ENCODE assay signal across 17 mouse cellular contexts in the genomic region with DNA sequence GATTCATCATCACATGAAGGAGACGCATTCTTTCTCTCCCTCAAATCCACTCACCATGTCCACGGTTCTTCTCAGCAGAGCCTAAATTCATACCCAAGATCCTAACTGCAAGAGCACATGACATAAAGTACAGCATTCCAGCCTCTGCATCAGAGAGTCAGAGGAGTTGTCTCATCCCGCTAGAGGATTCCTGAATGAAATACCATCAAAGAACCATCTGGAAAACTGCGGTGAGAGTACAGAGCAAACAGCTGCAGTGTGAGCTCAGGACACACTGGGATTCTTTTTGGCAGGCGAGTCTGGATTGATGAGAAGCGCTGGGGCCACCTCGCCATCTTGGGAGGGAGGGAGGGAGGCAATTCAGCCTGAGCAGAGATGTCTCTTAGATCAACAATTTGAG.
"Had no signal": no experiment of that assay in that cellular context is flagged by ENCODE, and none has a peak within 500 bp of the region (broad histone marks: within the 10 kb centered on the region; RNA-seq: fewer than 3 reads in every experiment).

No protein-coding gene starts in this region.

- DNase-seq: kidney, postnatal 25 days; layer of hippocampus, adult 9-11 months; liver; lung, adult 18-20 months; lung, postnatal 10 days; lung, postnatal 36 days; midbrain, embryonic 14.5 days; thymus, adult 18-20 months; thymus, postnatal 36 days had no signal

- H3K36me3 ChIP-seq: limb, embryonic 12.5 days; liver, embryonic 12.5 days; liver, embryonic 15.5 days; lung, embryonic 15.5 days had no signal

- H3K27ac ChIP-seq: kidney, postnatal 0 days; layer of hippocampus, adult 2 months; limb, embryonic 12.5 days; liver, embryonic 12.5 days; liver, embryonic 15.5 days; lung, embryonic 15.5 days had no signal

- H3K4me1 ChIP-seq: limb, embryonic 12.5 days; liver, embryonic 12.5 days; liver, embryonic 15.5 days; lung, embryonic 15.5 days had no signal

- H3K27me3 ChIP-seq: limb, embryonic 12.5 days; liver, embryonic 12.5 days; liver, embryonic 15.5 days; lung, embryonic 15.5 days; megakaryocyte, embryonic 14.5 days had no signal

- ATAC-seq: liver, embryonic 12.5 days had no signal

- H3K4me3 ChIP-seq: layer of hippocampus, adult 2 months; limb, embryonic 12.5 days; liver, embryonic 12.5 days; liver, embryonic 15.5 days; lung, embryonic 15.5 days; megakaryocyte, embryonic 14.5 days had no signal

- H3K9me3 ChIP-seq: limb, embryonic 12.5 days; liver, embryonic 12.5 days; liver, embryonic 15.5 days; lung, embryonic 15.5 days had no signal

- H3K9ac ChIP-seq: limb, embryonic 12.5 days; liver, embryonic 12.5 days; liver, embryonic 15.5 days; lung, embryonic 15.5 days had no signal

- H3K4me2 ChIP-seq: limb, embryonic 12.5 days; liver, embryonic 12.5 days; liver, embryonic 15.5 days; lung, embryonic 15.5 days; midbrain, embryonic 11.5 days had no signal
